Mouse (Mus musculus) lung, postnatal 0 days (tissue): ENCODE results near the gene Trmt44. TPM values are rescaled to one million over a fixed set of nuclear protein-coding genes. Genes with fewer than 3 reads are reported as not detected.

ENCODE experiments used
- ATAC-seq: fragments of 200-750 bp; cut with Nextera tagmentation; 2 replicates; pipeline ENCODE4 v1.8.0; 2017; ENCODE audit warnings: moderate library complexity
- DNase-seq: peaks from one replicate; pipeline ENCODE4 v3.0.0-alpha.2; 2016; ENCODE audit warnings: low spot score
- H3K27ac ChIP-seq: fragments of 300-500 bp; sonication (generic); 2 replicates; pipeline ENCODE4 v1.5.1; 2014; ENCODE audit warnings: antibody characterized with exemption, mild to moderate bottlenecking, low read length, mixed read lengths
- H3K27me3 ChIP-seq: fragments of 300-500 bp; sonication (generic); replicated peaks from 2 replicates; pipeline ENCODE4 v1.6.1; 2014; ENCODE audit warnings: low read length, mixed read lengths; ENCODE audit not compliant: insufficient read depth
- H3K36me3 ChIP-seq: fragments of 300-500 bp; sonication (generic); 2 replicates; pipeline ENCODE4 v1.6.1; 2014; ENCODE audit warnings: low read length, mixed read lengths; ENCODE audit not compliant: insufficient read depth
- H3K4me1 ChIP-seq: fragments of 300-500 bp; sonication (generic); 2 replicates; pipeline ENCODE4 v1.6.1; 2014; ENCODE audit warnings: antibody characterized with exemption, low read depth, low read length, mixed read lengths; ENCODE audit not compliant: insufficient read depth
- H3K4me2 ChIP-seq: fragments of 300-500 bp; sonication (generic); replicated peaks from 2 replicates; pipeline ENCODE4 v1.6.1; 2014; ENCODE audit warnings: low read depth, mild to moderate bottlenecking, low read length, moderate library complexity, mixed read lengths
- H3K4me3 ChIP-seq: fragments of 300-500 bp; sonication (generic); 2 replicates; pipeline ENCODE4 v1.5.1; 2014; ENCODE audit warnings: low read depth, low read length
- H3K9ac ChIP-seq: fragments of 300-500 bp; sonication (generic); replicated peaks from 2 replicates; pipeline ENCODE4 v1.6.1; 2014; ENCODE audit warnings: low read depth, mild to moderate bottlenecking
- H3K9me3 ChIP-seq: fragments of 300-500 bp; sonication (generic); 2 replicates; pipeline ENCODE4 v1.6.1; 2016; ENCODE audit warnings: low read length, mixed read lengths
- CTCF ChIP-seq: IDR thresholded peaks from 2 replicates; pipeline ENCODE4 v1.5.1; 2016; ENCODE audit warnings: antibody characterized with exemption, mild to moderate bottlenecking
- EP300 ChIP-seq: IDR thresholded peaks from 2 replicates; pipeline ENCODE4 v1.6.1; 2016; ENCODE audit warnings: antibody characterized with exemption, mild to moderate bottlenecking, control low read depth
- whole genome bisulfite sequencing: fragments of 180-500 bp; shearing (Covaris S2); extraction: QIAGEN DNeasy Blood & Tissue Kit; methylation state at CpG from one replicate; pipeline ENCODE4 v1.1.7; 2014; 5-methylcytosine and 5-hydroxymethylcytosine counted together
- polyA plus RNA-seq: library from polyadenylated mRNA; unstranded; fragments of >200 nt; fragmentation: Nextera tagmentation; extraction: Ambion mirVana; gene quantifications from 2 replicates; pipeline ENCODE4 v1.2.1, GENCODE M21; 2015

The Trmt44 gene
- polyA plus RNA-seq, 1 experiment from 2014 or later, result 3.4 TPM

GRCm38 (mm10) chr5:35524381-35524780 is 50.5 kb downstream of the Trmt44 start:
- H3K36me3 ChIP-seq, result no peaks in the 10 kb centered on the region
- H3K9me3 ChIP-seq, result no peaks in the 10 kb centered on the region
- no peaks in the 10 kb centered on the region for H3K4me1 ChIP-seq
- no peak overlapping the region for H3K4me2 ChIP-seq
- H3K27ac ChIP-seq, result no peak overlapping the region
- H3K9ac ChIP-seq, result no peak overlapping the region
- TF ChIP-seq CTCF (no peak), EP300 (no peak)
- ATAC-seq (no peak), DNase-seq (no peak)
- H3K4me3 ChIP-seq, result no peak overlapping the region
- peaks cover 19% of the 10 kb centered on the region; the same call in 1 of the 2 replicates for H3K27me3 ChIP-seq
- WGBS, result 72% methylated on average over 2 of the region's 2 CpGs

- WGBS, result 7% methylated on average over 5 of the region's 5 CpGs
- Histone ChIP-seq H3K4me1 (no peaks in the 10 kb centered on the region), H3K4me3 (no peak overlapping the region), H3K4me2 (no peak overlapping the region), H3K27ac (no peak overlapping the region), H3K9me3 (no peaks in the 10 kb centered on the region), H3K9ac (no peak overlapping the region), H3K36me3 (no peaks in the 10 kb centered on the region), H3K27me3 (peaks cover 19% of the 10 kb centered on the region; the same call in 1 of the 2 replicates)
- DNase-seq (peak; percentile 70), ATAC-seq (peak; percentile 36; the same call in 1 of the 2 replicates)
- TF ChIP-seq EP300 (no peak), CTCF (peak; percentile 89)
These were observed 51.1 kb downstream of the Trmt44 start for GRCm38 (mm10) chr5:35523735-35524134.

- 77% methylated on average over 11 of the region's 11 CpGs for WGBS
- H3K9me3 ChIP-seq, result no peaks in the 10 kb centered on the region
- no peaks in the 10 kb centered on the region for H3K4me1 ChIP-seq
- no peak overlapping the region for H3K4me3 ChIP-seq
- H3K27me3 ChIP-seq, result no peaks in the 10 kb centered on the region
- DNase-seq (no peak), ATAC-seq (no peak)
- H3K4me2 ChIP-seq, result no peak overlapping the region
- H3K9ac ChIP-seq, result no peak overlapping the region
- H3K36me3 ChIP-seq, result no peaks in the 10 kb centered on the region
- TF ChIP-seq CTCF (no peak), EP300 (no peak)
- H3K27ac ChIP-seq, result no peak overlapping the region
These were observed 58.1 kb downstream of the Trmt44 start for GRCm38 (mm10) chr5:35516781-35517180.

- Histone ChIP-seq H3K27ac (no peak overlapping the region), H3K27me3 (no peaks in the 10 kb centered on the region), H3K9me3 (no peaks in the 10 kb centered on the region), H3K4me2 (no peak overlapping the region), H3K36me3 (no peaks in the 10 kb centered on the region), H3K9ac (no peak overlapping the region), H3K4me1 (no peaks in the 10 kb centered on the region), H3K4me3 (no peak overlapping the region)
- TF ChIP-seq CTCF, result peak; percentile 93
- no peak for TF ChIP-seq EP300
- DNase-seq, result peak; percentile 68
- peak; percentile 26; the same call in 1 of the 2 replicates for ATAC-seq
- 9% methylated on average over 5 of the region's 5 CpGs for WGBS
These were observed 64.3 kb downstream of the Trmt44 start for GRCm38 (mm10) chr5:35510589-35510988.

Other genes with a start within 250 kb of the Trmt44 start
- not detected in 2 replicates for gene Hmx1, start 186.0 kb downstream of the Trmt44 start, polyA plus RNA-seq
- 3.4 and 4.1 TPM in 2 replicates for gene Cpz, start 49.4 kb downstream of the Trmt44 start, polyA plus RNA-seq
- gene Acox3, start 8.0 kb upstream of the Trmt44 start, polyA plus RNA-seq, result 15.0 and 15.9 TPM in 2 replicates
- gene Htra3, start 104.7 kb upstream of the Trmt44 start, polyA plus RNA-seq, result 35.7 and 40.5 TPM in 2 replicates
- gene Sh3tc1, start 164.9 kb upstream of the Trmt44 start, polyA plus RNA-seq, result 21.1 and 22.9 TPM in 2 replicates
- gene Ablim2, start 182.8 kb upstream of the Trmt44 start, polyA plus RNA-seq, result 0.74 and 0.75 TPM in 2 replicates